Mouse (Mus musculus) effector memory CD4-positive, alpha-beta T cell, adult 5 months (primary cell): ENCODE results near the gene Sh2d4b. TPM values are rescaled to one million over a fixed set of nuclear protein-coding genes. Genes with fewer than 3 reads are reported as not detected.

ENCODE experiments used
- polyA plus RNA-seq: library from polyadenylated mRNA; unstranded; fragments of 100-300 nt; shearing (Covaris generic); gene quantifications from one replicate; pipeline ENCODE4 v1.2.1, GENCODE M21; 2017

Gene Sh2d4b
- 0.90 TPM for polyA plus RNA-seq

GRCm38 (mm10) chr14:40893196-40893595, at the start of gene Sh2d4b:
Sh2d4b (minus strand) TSS chr14:40893266.

Other genes starting within 250 kb of the Sh2d4b start
- 141 TPM for gene Tspan14, start 73.5 kb upstream of the Sh2d4b start, polyA plus RNA-seq
- 14.2 TPM for gene Fam213a, start 120.5 kb upstream of the Sh2d4b start, polyA plus RNA-seq
- gene Dydc2, start 175.9 kb upstream of the Sh2d4b start, polyA plus RNA-seq: not detected
- not detected for gene Dydc1, start 179.6 kb upstream of the Sh2d4b start, polyA plus RNA-seq
- gene Mat1a, start 211.8 kb upstream of the Sh2d4b start, polyA plus RNA-seq: not detected
- gene Sftpa1, start 238.5 kb upstream of the Sh2d4b start, polyA plus RNA-seq: not detected